Mouse (Mus musculus) R1 (cell line): ENCODE measurements around the gene Csrp2.

ENCODE experiments used
- DNase-seq: peaks from one replicate; pipeline ENCODE4 v3.0.0-alpha.2; 2018; ENCODE audit warnings: low read depth, low spot score

The Csrp2 gene

GRCm38 (mm10) chr10:110971044-110971443 is 51.5 kb downstream of the Csrp2 start:
- DNase-seq, result no peak

GRCm38 (mm10) chr10:110971483-110971882 is 51.9 kb downstream of the Csrp2 start:
- no peak for DNase-seq

GRCm38 (mm10) chr10:110971998-110972397 is 52.4 kb downstream of the Csrp2 start:
- no peak for DNase-seq

GRCm38 (mm10) chr10:110974463-110974862 is 54.9 kb downstream of the Csrp2 start:
- peak; percentile 56 for DNase-seq

- DNase-seq, result no peak
Observed at GRCm38 (mm10) chr10:110974885-110975284, 55.3 kb downstream of the Csrp2 start.

GRCm38 (mm10) chr10:110976046-110976445 is 56.5 kb downstream of the Csrp2 start:
- DNase-seq, result peak; percentile 70

GRCm38 (mm10) chr10:110977379-110977778 is 57.8 kb downstream of the Csrp2 start:
- DNase-seq, result peak; percentile 55

- no peak for DNase-seq
Observed at GRCm38 (mm10) chr10:110979431-110979830, 59.8 kb downstream of the Csrp2 start.

GRCm38 (mm10) chr10:110980441-110980840 is 60.9 kb downstream of the Csrp2 start:
- DNase-seq, result no peak

GRCm38 (mm10) chr10:110982771-110983170 is 63.2 kb downstream of the Csrp2 start:
- no peak for DNase-seq

GRCm38 (mm10) chr10:110986682-110987081 is 67.1 kb downstream of the Csrp2 start:
- DNase-seq, result no peak
